Mouse (Mus musculus): ENCODE measurements at regions not wholly inside any gene's neighbourhood (a gene's known extent, or its start where the extent isn't known, plus 50 kb on each side); places are given as distances from the start of the nearest gene placed in this dataset.
A peak's percentile ranks its signal among the peaks of the same experiment; 100 is the strongest.

GRCm38 (mm10) chr11:45647888-45648287 lies 204.0 kb upstream of the Clint1 start:
- TF ChIP-seq CTCF (IDR thresholded peaks at IDR 0.05; ENCODE audit: borderline replicate concordance, extremely low read depth, insufficient read depth, insufficient read length) (peak; percentile 47; the same call in 1 of the 2 replicates), POLR2A (IDR thresholded peaks at IDR 0.05; ENCODE audit: borderline replicate concordance, extremely low read depth, insufficient read depth, insufficient read length, poor library complexity, severe bottlenecking) (no peak)

All from brain, embryonic 14.5 days (tissue).